Mouse (Mus musculus) E14TG2a.4 (cell line): Measurements from ENCODE around the gene H2-M5.
"Not testable (repeated sequence)": the region's sequence is repeated elsewhere in the genome, so short reads cannot be mapped to it uniquely, and the experiment has no call there.

Experiments
- CTCF ChIP-seq: conservative IDR thresholded peaks from 2 replicates; pipeline ENCODE4 v1.5.1; 2014; ENCODE audit warnings: low read length
- NANOG ChIP-seq: IDR thresholded peaks from 2 replicates; pipeline ENCODE4 v1.6.1; 2014; ENCODE audit warnings: borderline replicate concordance, low read length, mixed read lengths
- POU5F1 ChIP-seq: IDR thresholded peaks from 2 replicates; pipeline ENCODE4 v1.6.1; 2014; ENCODE audit warnings: low read length, borderline replicate concordance

DNA sequence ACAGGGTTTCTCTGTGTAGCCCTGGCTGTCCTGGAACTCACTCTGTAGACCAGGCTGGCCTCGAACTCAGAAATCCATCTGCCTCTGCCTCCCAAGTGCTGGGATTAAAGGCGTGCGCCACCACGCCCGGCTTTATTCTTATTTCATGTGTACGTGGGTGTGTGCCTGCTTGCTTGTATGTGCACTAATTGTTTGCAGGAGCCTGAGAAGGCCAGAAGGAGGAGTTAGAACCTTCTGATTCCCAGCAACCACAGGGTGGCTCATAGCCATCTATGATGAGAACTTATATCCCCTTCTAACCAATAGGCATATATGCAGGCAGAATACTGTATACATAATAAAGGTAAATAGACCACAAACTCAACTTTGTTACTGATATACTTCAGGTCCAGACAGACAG, 1.3 kb upstream of the H2-M5 start:
- not testable (repeated sequence) for TF ChIP-seq CTCF, POU5F1, NANOG
